Mouse (Mus musculus) MEL (cell line): Measurements from ENCODE around the gene Foxd2. TPM values are rescaled to one million over a fixed set of nuclear protein-coding genes. Genes with fewer than 3 reads are reported as not detected.

Experiments
- DNase-seq: peaks from one replicate; pipeline ENCODE4 v3.0.0; 2011; ENCODE audit warnings: low read depth, low spot score
- H3K27ac ChIP-seq: 2 replicates; pipeline ENCODE4 v1.5.1; 2012; ENCODE audit warnings: low read depth, mild to moderate bottlenecking, control low read depth, low read length, moderate library complexity; ENCODE audit not compliant: control insufficient read depth
- H3K27me3 ChIP-seq, 2 experiments: fragments of 150-350 bp in 1 of 2; sonication (generic) in 1 of 2; 2 replicates each; pipeline ENCODE4 v1.6.1; 2012; ENCODE audit warnings: low read length in 2 of 2, mild to moderate bottlenecking in 2 of 2, improper control_type of control experiment in 1 of 2, moderate library complexity in 1 of 2; ENCODE audit not compliant: insufficient read depth in 2 of 2, control insufficient read depth in 1 of 2
- H3K36me3 ChIP-seq, 2 experiments: 2 replicates each; pipeline ENCODE4 v1.6.1; 2012 to 2014; ENCODE audit warnings: low read length in 2 of 2, improper control_type of control experiment in 1 of 2, inconsistent platforms in 1 of 2, mild to moderate bottlenecking in 1 of 2; ENCODE audit not compliant: insufficient read depth in 2 of 2, control insufficient read depth in 1 of 2
- H3K4me1 ChIP-seq, 2 experiments: fragments of 150-350 bp in 1 of 2; sonication (generic) in 1 of 2; 2 replicates each; pipeline ENCODE4 v1.6.1; 2012; ENCODE audit warnings: low read length in 2 of 2, improper control_type of control experiment in 1 of 2, mild to moderate bottlenecking in 1 of 2; ENCODE audit not compliant: insufficient read depth in 2 of 2, control insufficient read depth in 1 of 2
- H3K4me3 ChIP-seq, 2 experiments: fragments of 150-350 bp in 1 of 2; sonication (generic) in 1 of 2; 2 replicates each; pipeline ENCODE4 v1.5.1; 2012; ENCODE audit warnings: low read depth in 2 of 2, low read length in 2 of 2, mild to moderate bottlenecking in 2 of 2, moderate library complexity in 2 of 2, control low read depth in 1 of 2, improper control_type of control experiment in 1 of 2; ENCODE audit not compliant: control insufficient read depth in 1 of 2, insufficient read depth in 1 of 2
- H3K79me2 ChIP-seq: 2 replicates; pipeline ENCODE4 v1.6.1; 2012; ENCODE audit warnings: mild to moderate bottlenecking, low read length, moderate library complexity; ENCODE audit not compliant: control insufficient read depth, poor library complexity, insufficient read depth
- H3K9ac ChIP-seq: 2 replicates; pipeline ENCODE4 v1.6.1; 2012; ENCODE audit warnings: low read depth, mild to moderate bottlenecking, control low read depth, low read length, moderate library complexity; ENCODE audit not compliant: control insufficient read depth, poor library complexity, severe bottlenecking
- H3K9me3 ChIP-seq: fragments of 150-350 bp; sonication (generic); replicated peaks from 2 replicates; pipeline ENCODE4 v1.6.1; 2012; ENCODE audit warnings: mild to moderate bottlenecking, low read length, improper control_type of control experiment, moderate library complexity; ENCODE audit not compliant: insufficient read depth
- BHLHE40 ChIP-seq: IDR thresholded peaks from 2 replicates; pipeline ENCODE4 v1.6.1; 2012; ENCODE audit warnings: low read depth, mild to moderate bottlenecking, inconsistent platforms, low read length, improper control_type of control experiment, borderline replicate concordance
- CHD2 ChIP-seq: IDR thresholded peaks from 2 replicates; pipeline ENCODE4 v1.6.1; 2011; ENCODE audit warnings: low read length, improper control_type of control experiment
- CTCF ChIP-seq, 3 experiments: IDR thresholded peaks in 2 of 3; conservative IDR thresholded peaks in 1 of 3; 2 replicates each; pipeline ENCODE4 v1.5.1; 2011 to 2012; ENCODE audit warnings: low read length in 3 of 3, low read depth in 2 of 3, mild to moderate bottlenecking in 2 of 3, improper control_type of control experiment in 1 of 3, inconsistent platforms in 1 of 3, mixed read lengths in 1 of 3, moderate library complexity in 1 of 3; ENCODE audit not compliant: control insufficient read depth in 1 of 3, insufficient read depth in 1 of 3, poor library complexity in 1 of 3, severe bottlenecking in 1 of 3
- E2F4 ChIP-seq: IDR thresholded peaks from 2 replicates; pipeline ENCODE4 v1.6.1; 2011; ENCODE audit warnings: low read depth, low read length, improper control_type of control experiment, borderline replicate concordance
- ELF1 ChIP-seq: IDR thresholded peaks from 2 replicates; pipeline ENCODE4 v1.6.1; 2014; ENCODE audit warnings: low read depth, mild to moderate bottlenecking, inconsistent platforms, low read length, improper control_type of control experiment, moderate library complexity
- EP300 ChIP-seq, 2 experiments: IDR thresholded peaks; 2 replicates each; pipeline ENCODE4 v1.6.1; 2011; ENCODE audit warnings: improper control_type of control experiment in 2 of 2, low read length in 2 of 2, low read depth in 1 of 2, mild to moderate bottlenecking in 1 of 2
- ETS1 ChIP-seq: IDR thresholded peaks from 2 replicates; pipeline ENCODE4 v1.6.1; 2012; ENCODE audit warnings: low read depth, mild to moderate bottlenecking, inconsistent platforms, low read length, improper control_type of control experiment, moderate library complexity
- JUND ChIP-seq: IDR thresholded peaks from 2 replicates; pipeline ENCODE4 v1.6.1; 2011; ENCODE audit warnings: low read depth, mild to moderate bottlenecking, improper control_type of control experiment, low read length
- MAZ ChIP-seq: IDR thresholded peaks from 2 replicates; pipeline ENCODE4 v1.6.1; 2012; ENCODE audit warnings: low read depth, mild to moderate bottlenecking, inconsistent platforms, low read length, improper control_type of control experiment
- MEF2A ChIP-seq: IDR thresholded peaks from 2 replicates; pipeline ENCODE4 v1.6.1; 2014; ENCODE audit warnings: low read depth, mild to moderate bottlenecking, inconsistent platforms, low read length, improper control_type of control experiment; ENCODE audit not compliant: poor library complexity, insufficient replicate concordance, severe bottlenecking; ENCODE audit errors: extremely low read depth
- MXI1 ChIP-seq: IDR thresholded peaks from 2 replicates; pipeline ENCODE4 v1.6.1; 2011; ENCODE audit warnings: mild to moderate bottlenecking, low read depth, low read length, improper control_type of control experiment
- MYC ChIP-seq: IDR thresholded peaks from 2 replicates; pipeline ENCODE4 v1.6.1; 2011; ENCODE audit warnings: low read depth, mild to moderate bottlenecking, low read length, improper control_type of control experiment, moderate library complexity
- NELFE ChIP-seq: IDR thresholded peaks from 2 replicates; pipeline ENCODE4 v1.6.1; 2011; ENCODE audit warnings: low read depth, low read length, improper control_type of control experiment
- POLR2A ChIP-seq, 2 experiments: IDR thresholded peaks; 2 replicates each; pipeline ENCODE4 v1.6.1; 2011 to 2012; ENCODE audit warnings: low read length in 2 of 2, mild to moderate bottlenecking in 2 of 2, control low read depth in 1 of 2, improper control_type of control experiment in 1 of 2, low read depth in 1 of 2, moderate library complexity in 1 of 2; ENCODE audit not compliant: control insufficient read depth in 1 of 2, insufficient read depth in 1 of 2, poor library complexity in 1 of 2
- POLR2AphosphoS5 ChIP-seq: IDR thresholded peaks from 2 replicates; pipeline ENCODE4 v1.6.1; 2012; ENCODE audit warnings: low read depth, borderline replicate concordance, mild to moderate bottlenecking, inconsistent platforms, low read length, moderate library complexity, mixed read lengths
- RAD21 ChIP-seq: IDR thresholded peaks from 2 replicates; pipeline ENCODE4 v1.6.1; 2011; ENCODE audit warnings: mild to moderate bottlenecking, low read depth, low read length, improper control_type of control experiment
- RCOR1 ChIP-seq: IDR thresholded peaks from 2 replicates; pipeline ENCODE4 v1.6.1; 2012; ENCODE audit warnings: low read depth, mild to moderate bottlenecking, inconsistent platforms, low read length, improper control_type of control experiment
- SIN3A ChIP-seq: IDR thresholded peaks from 2 replicates; pipeline ENCODE4 v1.6.1; 2012; ENCODE audit warnings: low read length, improper control_type of control experiment, inconsistent platforms
- TBP ChIP-seq: IDR thresholded peaks from 2 replicates; pipeline ENCODE4 v1.8.0; 2011; ENCODE audit warnings: low read depth, low read length, improper control_type of control experiment
- TCF12 ChIP-seq: IDR thresholded peaks from 2 replicates; pipeline ENCODE4 v1.6.1; 2014; ENCODE audit warnings: low read depth, mild to moderate bottlenecking, inconsistent platforms, low read length, improper control_type of control experiment, moderate library complexity
- UBTF ChIP-seq: IDR thresholded peaks from 2 replicates; pipeline ENCODE4 v1.6.1; 2012; ENCODE audit warnings: low read depth, mild to moderate bottlenecking, inconsistent platforms, low read length, improper control_type of control experiment, moderate library complexity, borderline replicate concordance; ENCODE audit not compliant: insufficient read depth
- ZC3H11A ChIP-seq: IDR thresholded peaks from 2 replicates; pipeline ENCODE4 v1.6.1; 2012; ENCODE audit warnings: low read depth, mild to moderate bottlenecking, inconsistent platforms, low read length, improper control_type of control experiment
- ZKSCAN1 ChIP-seq: IDR thresholded peaks from 2 replicates; pipeline ENCODE4 v1.6.1; 2012; ENCODE audit warnings: low read depth, mild to moderate bottlenecking, inconsistent platforms, low read length, improper control_type of control experiment, moderate library complexity
- ZMIZ1 ChIP-seq: IDR thresholded peaks from 2 replicates; pipeline ENCODE4 v1.6.1; 2012; ENCODE audit warnings: low read depth, mild to moderate bottlenecking, inconsistent platforms, low read length, improper control_type of control experiment, moderate library complexity
- ZNF384 ChIP-seq: IDR thresholded peaks from 2 replicates; pipeline ENCODE4 v1.6.1; 2012; ENCODE audit warnings: low read depth, mild to moderate bottlenecking, inconsistent platforms, low read length, improper control_type of control experiment
- polyA plus RNA-seq, 2 experiments: library from polyadenylated mRNA; stranded (reverse) in 1 of 2; unstranded in 1 of 2; fragments of >175 nt in 1 of 2; fragments of >200 nt in 1 of 2; gene quantifications; 2 replicates each; pipeline versions ENCODE4 v1.2.1 to v1.2.4; 2012; ENCODE audit warnings: low replicate concordance in 2 of 2, low read depth in 1 of 2; ENCODE audit not compliant: insufficient read length in 2 of 2, insufficient read depth in 1 of 2, missing spikeins in 1 of 2
- total RNA-seq: library from RNA; depleted of rRNA; stranded (reverse); fragments of 300-350 nt; gene quantifications from 2 replicates; pipeline ENCODE4 v1.2.3, GENCODE M21; 2012

The Foxd2 gene
- total and polyA plus RNA-seq, 3 experiments, result 0.73 to 1.1 TPM; not detected in 1

DNA sequence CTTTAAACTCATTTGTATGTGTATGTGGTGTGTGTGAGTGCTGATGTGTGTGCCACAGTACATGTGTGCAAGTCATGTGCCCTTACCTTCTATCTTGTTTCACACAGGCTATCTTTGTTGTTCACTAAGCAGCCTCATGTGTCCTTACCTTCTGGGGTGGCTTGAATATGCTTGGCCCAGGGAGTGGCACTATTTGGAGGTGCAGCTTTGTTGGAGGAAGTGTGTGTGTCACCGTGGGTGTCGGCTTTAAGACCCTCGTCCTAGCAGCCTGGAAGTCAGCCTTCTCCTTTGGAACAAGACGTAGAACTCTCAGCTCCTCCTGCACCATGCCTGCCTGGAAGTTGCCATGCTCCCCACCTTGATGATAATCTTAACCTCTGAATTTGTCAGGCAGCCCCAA is 37.7 kb upstream of the Foxd2 start:
- no peak overlapping the region for H3K27ac ChIP-seq
- no peak overlapping the region for H3K4me3 ChIP-seq
- no peaks in the 10 kb centered on the region for H3K9me3 ChIP-seq
- no peaks in the 10 kb centered on the region for H3K79me2 ChIP-seq
- no peaks in the 10 kb centered on the region; a peak in 1 of 4 replicates for H3K27me3 ChIP-seq
- H3K36me3 ChIP-seq, result no peaks in the 10 kb centered on the region
- no peak overlapping the region for H3K9ac ChIP-seq
- H3K4me1 ChIP-seq, result 0 out of 4 replicates have a peak, but pooled peaks cover 0 to 2% of the 10 kb centered on the region in 2 experiments
- no peak for DNase-seq
- TF ChIP-seq ZNF384 (no peak), NELFE (no peak), TBP (no peak), MEF2A (no peak), MYC (no peak), EP300 (IDR thresholded peaks at IDR 0.05; ENCODE audit: low read depth in 1 of 2, low read length in 2 of 2) (no peak)

DNA sequence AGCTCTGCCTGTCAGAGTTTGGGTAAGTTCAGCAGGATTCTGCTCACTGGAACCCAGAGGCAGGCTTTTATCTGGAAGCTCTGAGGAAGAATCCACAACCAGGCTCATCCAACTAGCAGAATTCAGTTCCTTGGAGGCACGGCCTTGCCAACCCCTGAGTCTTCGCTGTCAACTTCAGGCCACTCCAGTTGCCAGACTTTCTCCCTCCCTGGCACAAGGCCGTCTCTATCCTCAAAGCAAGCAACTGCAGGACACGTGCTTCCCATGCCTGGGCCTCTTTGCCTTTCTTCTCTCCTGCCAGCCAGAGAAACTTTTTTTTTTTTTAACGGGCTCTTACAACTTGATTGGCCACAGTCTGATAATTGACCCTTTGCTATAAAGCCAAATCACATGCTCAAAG is 36.3 kb upstream of the Foxd2 start:
- Histone ChIP-seq H3K79me2 (no peaks in the 10 kb centered on the region), H3K27me3 (no peaks in the 10 kb centered on the region), H3K9ac (no peak overlapping the region), H3K27ac (no peak overlapping the region), H3K9me3 (no peaks in the 10 kb centered on the region), H3K4me3 (no peak overlapping the region), H3K4me1 (0 out of 4 replicates have a peak, but pooled peaks cover 0 to 2% of the 10 kb centered on the region in 2 experiments), H3K36me3 (no peaks in the 10 kb centered on the region)
- TF ChIP-seq ETS1 (no peak), CTCF (IDR thresholded peaks at IDR 0.05 in 2 of 3, conservative IDR thresholded peaks at IDR 0.05 in 1 of 3; ENCODE audit: control insufficient read depth in 1 of 3, insufficient read depth in 1 of 3, low read depth in 2 of 3, low read length in 3 of 3, poor library complexity in 1 of 3, severe bottlenecking in 1 of 3) (no peak), POLR2AphosphoS5 (no peak), ZKSCAN1 (no peak), MAZ (no peak), RCOR1 (no peak), NELFE (no peak)
- DNase-seq, result no peak

DNA sequence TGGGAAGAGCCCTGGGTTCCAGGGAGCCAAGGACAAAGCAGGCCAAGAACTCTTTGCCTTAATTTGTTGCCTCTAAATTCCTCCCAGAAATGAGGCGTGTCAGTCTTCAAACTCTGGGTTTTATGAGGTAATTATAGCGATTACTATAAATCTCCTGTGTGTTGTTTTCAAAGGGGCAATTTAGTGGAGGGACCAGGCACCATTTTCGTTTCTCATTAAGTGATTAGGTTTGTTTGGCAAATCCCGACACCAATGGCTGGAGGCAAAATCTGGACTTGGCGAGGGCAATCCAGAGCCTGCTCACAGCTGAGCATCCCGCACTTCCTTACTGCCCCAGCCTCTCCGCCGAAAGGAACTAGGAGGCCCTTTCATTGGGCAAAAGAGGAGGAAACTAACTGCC is 33.9 kb upstream of the Foxd2 start:
- Histone ChIP-seq H3K27ac (no peak overlapping the region), H3K36me3 (no peaks in the 10 kb centered on the region), H3K27me3 (peaks cover 1 to 2% of the 10 kb centered on the region in 2 experiments; a peak in 1 of 4 replicates), H3K9me3 (no peaks in the 10 kb centered on the region), H3K4me3 (no peak overlapping the region), H3K4me1 (no peaks in the 10 kb centered on the region), H3K79me2 (no peaks in the 10 kb centered on the region), H3K9ac (no peak overlapping the region)
- no peak for TF ChIP-seq TBP
- TF ChIP-seq JUND, result no peak
- no peak for TF ChIP-seq SIN3A
- no peak for TF ChIP-seq RAD21
- no peak for TF ChIP-seq BHLHE40
- TF ChIP-seq TCF12, result no peak
- no peak for TF ChIP-seq CHD2
- no peak for TF ChIP-seq MXI1
- TF ChIP-seq ZC3H11A, result no peak
- no peak for TF ChIP-seq NELFE
- no peak for TF ChIP-seq ELF1
- TF ChIP-seq POLR2A (IDR thresholded peaks at IDR 0.05; ENCODE audit: control insufficient read depth in 1 of 2, insufficient read depth in 1 of 2, low read depth in 1 of 2, low read length in 2 of 2, poor library complexity in 1 of 2), result no peak
- TF ChIP-seq ZMIZ1, result no peak
- no peak for TF ChIP-seq UBTF
- TF ChIP-seq ZNF384, result no peak
- TF ChIP-seq POLR2AphosphoS5, result no peak
- no peak for TF ChIP-seq E2F4
- DNase-seq, result no peak
